Mouse (Mus musculus): Measurements from ENCODE around the gene Ntrk1. TPM values are rescaled to one million over a fixed set of nuclear protein-coding genes. Genes with fewer than 3 reads are reported as not detected.

Gene Ntrk1
- 4.4 and 5.1 TPM in 2 replicates for polyA plus RNA-seq (2012; rRNA removed)

DNA sequence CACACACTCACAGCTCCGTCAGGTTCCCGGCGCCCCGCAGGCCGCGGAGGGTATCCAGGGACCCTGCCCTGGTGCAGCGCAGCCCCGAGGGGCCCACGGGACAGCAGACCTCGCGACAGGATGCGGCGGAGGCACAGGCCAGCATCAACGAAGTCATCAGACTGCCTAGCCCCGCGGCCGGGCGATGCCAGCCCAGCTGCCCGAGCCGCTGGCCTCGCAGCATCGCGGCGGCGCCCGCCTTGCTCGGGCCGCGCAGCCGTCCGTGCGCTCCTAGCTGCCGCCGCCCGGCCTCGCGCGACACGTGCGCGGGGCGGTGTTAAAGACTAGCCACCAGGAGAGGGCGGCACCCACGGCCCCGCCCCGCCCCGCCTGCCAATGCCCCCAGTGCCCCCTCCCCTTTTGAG lies at the start of gene Ntrk1:
Ntrk1 (minus strand) TSS at position 241 of the 404 bp plus-strand sequence.

DNA sequence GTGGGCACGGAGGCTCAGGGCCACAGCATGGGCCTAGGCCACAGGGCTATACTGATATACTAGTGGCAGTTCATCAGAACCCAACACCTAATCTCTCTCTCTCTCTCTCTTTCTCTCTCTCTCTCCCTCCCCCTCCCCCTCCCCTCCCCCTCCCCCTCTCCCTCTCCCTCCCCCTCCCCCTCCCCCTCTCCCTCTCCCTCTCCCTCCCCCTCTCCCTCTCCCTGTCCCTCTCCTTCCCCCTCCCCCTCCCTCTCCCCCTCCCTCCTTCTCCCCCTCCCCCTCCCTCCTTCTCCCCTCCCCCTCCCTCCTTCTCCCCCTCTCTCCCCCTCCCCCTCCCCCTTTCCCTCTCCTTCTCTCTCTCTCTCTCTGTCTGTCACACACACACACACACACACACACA lies 29.2 kb upstream of the Ntrk1 start, which contains the start of gene Pear1:
Pear1 (minus strand) TSS at position 101 of the 400 bp plus-strand sequence.

DNA sequence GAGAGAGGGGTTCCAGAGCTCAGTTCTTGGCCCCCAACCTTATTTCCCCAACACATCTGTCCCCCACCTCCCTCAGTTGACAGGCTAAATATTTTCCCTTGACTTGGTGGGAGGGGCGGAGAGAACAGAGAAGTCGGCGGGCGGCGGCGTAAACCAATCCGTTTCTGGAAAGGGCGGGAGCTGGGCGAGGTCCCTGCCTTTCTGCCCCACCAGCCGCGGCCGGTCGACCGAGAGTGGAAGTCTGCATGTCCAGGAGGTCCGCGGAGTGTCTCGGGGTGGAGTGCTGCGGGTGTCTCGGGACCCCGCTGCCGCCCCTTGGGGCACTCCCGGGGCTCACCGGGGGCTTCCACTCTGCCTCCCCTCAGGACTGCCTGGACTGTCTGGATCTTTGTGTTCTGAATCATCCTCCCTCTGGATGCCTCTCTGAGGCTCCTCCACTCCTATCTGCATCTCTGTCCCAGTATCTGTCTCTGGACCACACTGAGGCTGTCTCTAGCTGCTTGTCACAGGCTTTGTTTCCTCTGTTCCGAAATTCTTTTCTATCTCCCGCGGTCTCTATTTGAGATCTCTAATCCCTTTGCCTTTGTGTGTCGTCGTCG lies 1.9 kb upstream of the Ntrk1 start, which contains the start of gene Insrr:
Insrr (plus strand) TSS at position 216 of the 599 bp plus-strand sequence.

DNA sequence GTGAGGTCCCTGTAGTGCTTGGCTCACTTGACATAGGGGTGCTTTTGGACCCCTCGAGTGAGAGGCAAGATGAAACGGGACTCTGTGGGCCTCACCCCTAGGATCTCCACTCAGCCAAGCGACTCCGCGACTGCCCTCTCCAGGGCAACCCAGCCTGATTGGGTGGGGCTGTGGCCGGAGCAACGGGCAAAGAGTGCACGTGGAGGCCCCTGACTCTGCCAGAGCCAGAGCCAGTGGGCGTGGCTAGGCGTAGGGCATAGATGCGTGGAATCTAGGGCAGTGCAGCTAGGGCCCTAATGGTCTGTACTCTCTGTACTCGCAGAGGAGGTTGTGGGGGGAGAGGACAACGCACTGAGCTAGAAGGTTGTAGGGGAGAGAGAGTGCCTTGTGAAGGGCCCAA lies 46.5 kb downstream of the Ntrk1 start, which contains the start of gene Lrrc71:
Lrrc71 (minus strand) TSS at position 195 of the 400 bp plus-strand sequence.

Other genes starting within 250 kb of the Ntrk1 start
- gene Arhgef11, start 177.6 kb downstream of the Ntrk1 start, polyA plus RNA-seq (2012; rRNA removed), result 39.5 and 42.8 TPM in 2 replicates
- 9.1 and 10.7 TPM in 2 replicates for gene Lrrc71, start 46.5 kb downstream of the Ntrk1 start, polyA plus RNA-seq (2012; rRNA removed)
- 0.51 and 0.78 TPM in 2 replicates for gene Insrr, start 1.8 kb upstream of the Ntrk1 start, polyA plus RNA-seq (2012; rRNA removed)
- gene Pear1, start 29.1 kb upstream of the Ntrk1 start, polyA plus RNA-seq (2012; rRNA removed), result 123 and 134 TPM in 2 replicates
- gene Sh2d2a, start 51.6 kb upstream of the Ntrk1 start, polyA plus RNA-seq (2012; rRNA removed), result 0.92 and 1.1 TPM in 2 replicates
- 37.4 and 39.5 TPM in 2 replicates for gene Prcc, start 90.4 kb upstream of the Ntrk1 start, polyA plus RNA-seq (2012; rRNA removed)
- 75.4 and 79.0 TPM in 2 replicates for gene Hdgf, start 111.2 kb upstream of the Ntrk1 start, polyA plus RNA-seq (2012; rRNA removed)
- 17.9 and 22.9 TPM in 2 replicates for gene Mrpl24, start 124.3 kb upstream of the Ntrk1 start, polyA plus RNA-seq (2012; rRNA removed)
- gene Isg20l2, start 135.2 kb upstream of the Ntrk1 start, polyA plus RNA-seq (2012; rRNA removed), result 17.2 and 19.6 TPM in 2 replicates
- 54.9 and 58.7 TPM in 2 replicates for gene Rrnad1, start 135.6 kb upstream of the Ntrk1 start, polyA plus RNA-seq (2012; rRNA removed)
- gene Crabp2, start 153.5 kb upstream of the Ntrk1 start, polyA plus RNA-seq (2012; rRNA removed), result 12.1 and 24.3 TPM in 2 replicates
- gene Nes, start 175.9 kb upstream of the Ntrk1 start, polyA plus RNA-seq (2012; rRNA removed), result 6.6 and 11.3 TPM in 2 replicates
- gene Bcan, start 205.1 kb upstream of the Ntrk1 start, polyA plus RNA-seq (2012; rRNA removed), result 41.0 and 47.3 TPM in 2 replicates
- 0.12 and 1.2 TPM in 2 replicates for gene Hapln2, start 232.4 kb upstream of the Ntrk1 start, polyA plus RNA-seq (2012; rRNA removed)
- gene Gpatch4, start 247.9 kb upstream of the Ntrk1 start, polyA plus RNA-seq (2012; rRNA removed), result 9.4 and 11.5 TPM in 2 replicates

All from ovary, adult 2 months (tissue).